Comparison of ENCODE assay signal across 18 mouse cellular contexts in the genomic region with DNA sequence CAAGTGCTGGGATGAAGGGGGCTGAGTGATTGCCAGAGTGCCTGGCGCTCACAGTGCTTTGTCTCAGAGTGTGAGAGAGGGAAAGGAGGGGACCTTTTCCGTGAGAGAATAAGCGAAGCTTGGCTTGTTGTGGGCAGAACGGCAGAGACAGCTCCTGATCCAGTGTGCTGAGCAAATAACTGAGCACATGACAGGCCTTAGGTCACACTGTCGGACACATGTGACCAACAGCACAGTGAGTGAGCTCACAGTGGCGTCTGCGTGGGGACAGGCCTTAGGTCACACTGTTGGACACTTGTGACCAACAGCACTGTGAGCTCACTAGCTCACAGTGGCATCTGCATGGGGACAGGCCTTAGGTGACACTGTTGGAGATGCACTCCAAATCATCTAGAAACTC.
DNase-seq lines count a peak whose midpoint lies in the region; ATAC-seq and TF ChIP-seq lines count a peak whose summit lies in the region.
"Had no signal": no experiment of that assay in that cellular context is flagged by ENCODE, and none has a peak within 500 bp of the region (broad histone marks: within the 10 kb centered on the region; RNA-seq: fewer than 3 reads in every experiment).

No protein-coding gene starts in this region.

- no peak overlapping the region for H3K4me3 ChIP-seq in embryonic facial prominence, embryonic 12.5 days
- no peak overlapping the region for H3K4me3 ChIP-seq in embryonic facial prominence, embryonic 10.5 days
- H3K4me3 ChIP-seq in hindbrain, embryonic 13.5 days, result no peak overlapping the region
- H3K4me3 ChIP-seq in hindbrain, embryonic 11.5 days (ENCODE audit: low read depth, low read length), result no peak overlapping the region
- H3K4me3 ChIP-seq in neural tube, embryonic 13.5 days, result no peak overlapping the region
- no peak overlapping the region for H3K4me3 ChIP-seq in neural tube, embryonic 15.5 days (replicated peaks)
- no peak overlapping the region for H3K4me3 ChIP-seq in thymus, adult 2 months (ENCODE audit: control insufficient read depth, insufficient read depth, low read length)

- ATAC-seq in embryonic facial prominence, embryonic 12.5 days (ENCODE audit: insufficient number of reproducible peaks, insufficient read depth, low FRiP score, low TSS enrichment), result no peak
- no peak for ATAC-seq in hindbrain, embryonic 13.5 days (ENCODE audit: low FRiP score)
- ATAC-seq in hindbrain, embryonic 11.5 days (ENCODE audit: low FRiP score), result no peak
- no peak for ATAC-seq in neural tube, embryonic 13.5 days (ENCODE audit: low read depth)
- ATAC-seq in neural tube, embryonic 15.5 days (ENCODE audit: low FRiP score), result no peak
- ATAC-seq in inflammation-experienced regulatory T-cells, adult 6 months, result no peak
- ATAC-seq: CD4-positive, CD25-positive, alpha-beta regulatory T cell, adult 4 months had no signal

- H3K9ac ChIP-seq in embryonic facial prominence, embryonic 12.5 days, result no peak overlapping the region
- no peak overlapping the region for H3K9ac ChIP-seq in hindbrain, embryonic 13.5 days
- no peak overlapping the region for H3K9ac ChIP-seq in hindbrain, embryonic 11.5 days (ENCODE audit: low read depth, low read length)
- H3K9ac ChIP-seq in neural tube, embryonic 13.5 days, result peak overlapping the region; percentile 27; the same call in 1 of the 2 replicates
- no peak overlapping the region for H3K9ac ChIP-seq in neural tube, embryonic 15.5 days (replicated peaks)

- no peak for TF ChIP-seq POLR2A in thymus, adult 2 months (IDR thresholded peaks at IDR 0.05; ENCODE audit: control insufficient read depth, extremely low read depth, insufficient read depth, low read length, poor library complexity)

- no peak overlapping the region for H3K27ac ChIP-seq in embryonic facial prominence, embryonic 12.5 days
- H3K27ac ChIP-seq in embryonic facial prominence, embryonic 10.5 days (replicated peaks), result no peak overlapping the region
- H3K27ac ChIP-seq in hindbrain, embryonic 13.5 days, result 0 out of 2 replicates have a peak overlapping the region, but pooled peaks have one; percentile 15
- no peak overlapping the region for H3K27ac ChIP-seq in hindbrain, embryonic 11.5 days (ENCODE audit: low read depth, low read length)
- H3K27ac ChIP-seq in neural tube, embryonic 13.5 days (replicated peaks), result no peak overlapping the region
- H3K27ac ChIP-seq in neural tube, embryonic 15.5 days (replicated peaks), result no peak overlapping the region
- no peak overlapping the region for H3K27ac ChIP-seq in thymus, adult 2 months (ENCODE audit: control insufficient read depth, insufficient read depth, low read length)

- H3K36me3 ChIP-seq in embryonic facial prominence, embryonic 12.5 days, result peaks cover 53% of the 10 kb centered on the region
- peaks cover 56% of the 10 kb centered on the region for H3K36me3 ChIP-seq in embryonic facial prominence, embryonic 10.5 days (replicated peaks)
- peaks cover 48% of the 10 kb centered on the region for H3K36me3 ChIP-seq in hindbrain, embryonic 13.5 days
- H3K36me3 ChIP-seq in hindbrain, embryonic 11.5 days (ENCODE audit: control insufficient read depth, insufficient read depth, low read length), result peaks cover 20% of the 10 kb centered on the region; the same call in 1 of the 2 replicates
- peaks cover 54% of the 10 kb centered on the region for H3K36me3 ChIP-seq in neural tube, embryonic 13.5 days
- peaks cover 41% of the 10 kb centered on the region for H3K36me3 ChIP-seq in neural tube, embryonic 15.5 days
- peaks cover 36% of the 10 kb centered on the region for H3K36me3 ChIP-seq in thymus, adult 2 months (ENCODE audit: control insufficient read depth, insufficient read depth, low read length)

- 84% methylated on average over 7 of the region's 7 CpGs for WGBS in embryonic facial prominence, embryonic 12.5 days
- 79% methylated on average over 7 of the region's 7 CpGs for WGBS in embryonic facial prominence, embryonic 10.5 days
- WGBS in hindbrain, embryonic 13.5 days, result 63% methylated on average over 7 of the region's 7 CpGs
- WGBS in hindbrain, embryonic 11.5 days, result 81% methylated on average over 7 of the region's 7 CpGs
- WGBS in neural tube, embryonic 13.5 days, result 69% methylated on average over 7 of the region's 7 CpGs
- 68% methylated on average over 7 of the region's 7 CpGs for whole genome bisulfite sequencing in neural tube, embryonic 15.5 days
- 93% methylated on average over 7 of the region's 7 CpGs for WGBS in thymus, adult 2 months

- H3K4me2 ChIP-seq in embryonic facial prominence, embryonic 12.5 days (replicated peaks), result 0 out of 2 replicates have a peak overlapping the region, but pooled peaks have one; percentile 3
- H3K4me2 ChIP-seq in hindbrain, embryonic 13.5 days, result peak overlapping the region; percentile 69
- H3K4me2 ChIP-seq in hindbrain, embryonic 11.5 days (replicated peaks; ENCODE audit: low read depth, low read length), result no peak overlapping the region
- H3K4me2 ChIP-seq in neural tube, embryonic 13.5 days, result peak overlapping the region; percentile 70; the same call in 1 of the 2 replicates
- H3K4me2 ChIP-seq in neural tube, embryonic 15.5 days, result no peak overlapping the region
- H3K4me2 ChIP-seq: midbrain, embryonic 11.5 days had no signal

- no peaks in the 10 kb centered on the region for H3K27me3 ChIP-seq in embryonic facial prominence, embryonic 12.5 days
- H3K27me3 ChIP-seq in embryonic facial prominence, embryonic 10.5 days (replicated peaks; ENCODE audit: low read depth, poor library complexity, severe bottlenecking), result no peaks in the 10 kb centered on the region
- H3K27me3 ChIP-seq in hindbrain, embryonic 13.5 days, result no peaks in the 10 kb centered on the region
- no peaks in the 10 kb centered on the region for H3K27me3 ChIP-seq in hindbrain, embryonic 11.5 days (ENCODE audit: control insufficient read depth, insufficient read depth, low read length)
- H3K27me3 ChIP-seq in neural tube, embryonic 13.5 days, result no peaks in the 10 kb centered on the region
- H3K27me3 ChIP-seq in neural tube, embryonic 15.5 days (replicated peaks), result no peaks in the 10 kb centered on the region
- H3K27me3 ChIP-seq in thymus, adult 2 months (ENCODE audit: control insufficient read depth, insufficient read depth, low read length), result no peaks in the 10 kb centered on the region

- TF ChIP-seq CTCF in thymus, adult 2 months (IDR thresholded peaks at IDR 0.05; ENCODE audit: borderline replicate concordance, control insufficient read depth, extremely low read depth, insufficient read depth, low read length, poor library complexity), result no peak

- H3K4me1 ChIP-seq in embryonic facial prominence, embryonic 12.5 days, result peaks cover 35% of the 10 kb centered on the region
- peaks cover 57% of the 10 kb centered on the region for H3K4me1 ChIP-seq in embryonic facial prominence, embryonic 10.5 days
- H3K4me1 ChIP-seq in hindbrain, embryonic 13.5 days (replicated peaks), result peaks cover 52% of the 10 kb centered on the region
- H3K4me1 ChIP-seq in hindbrain, embryonic 11.5 days (replicated peaks; ENCODE audit: control insufficient read depth, insufficient read depth, low read length), result no peaks in the 10 kb centered on the region
- H3K4me1 ChIP-seq in neural tube, embryonic 13.5 days (replicated peaks), result peaks cover 55% of the 10 kb centered on the region
- H3K4me1 ChIP-seq in neural tube, embryonic 15.5 days, result peaks cover 39% of the 10 kb centered on the region
- peaks cover 23% of the 10 kb centered on the region for H3K4me1 ChIP-seq in thymus, adult 2 months (replicated peaks; ENCODE audit: control insufficient read depth, insufficient read depth, low read length)

- no peak for DNase-seq in embryonic facial prominence, embryonic 10.5 days (ENCODE audit: low spot score)
- no peak for DNase-seq in hindbrain, embryonic 11.5 days (ENCODE audit: low spot score)
- DNase-seq in thymus, adult 2 months, result no peak
- DNase-seq: cerebellum, adult 9-11 months; gastrocnemius, postnatal 10 days; heart, adult 18-20 months; heart, postnatal 10 days; kidney, adult 2 months; kidney, postnatal 25 days; lung, adult 18-20 months; spleen, adult 18-20 months had no signal

- H3K9me3 ChIP-seq in embryonic facial prominence, embryonic 12.5 days, result no peaks in the 10 kb centered on the region
- no peaks in the 10 kb centered on the region for H3K9me3 ChIP-seq in embryonic facial prominence, embryonic 10.5 days
- no peaks in the 10 kb centered on the region for H3K9me3 ChIP-seq in hindbrain, embryonic 13.5 days
- H3K9me3 ChIP-seq in hindbrain, embryonic 11.5 days (ENCODE audit: control insufficient read depth, low read length), result no peaks in the 10 kb centered on the region
- no peaks in the 10 kb centered on the region for H3K9me3 ChIP-seq in neural tube, embryonic 13.5 days
- H3K9me3 ChIP-seq in neural tube, embryonic 15.5 days (replicated peaks), result no peaks in the 10 kb centered on the region

Comparison
In these comparisons a context has a peak if more than half of its experiments do, and no peak if none do; other contexts are left out.
1. H3K4me2 ChIP-seq: peak in embryonic facial prominence, embryonic 12.5 days (single experiment), hindbrain, embryonic 13.5 days (single experiment) and neural tube, embryonic 13.5 days (single experiment); none in hindbrain, embryonic 11.5 days (single experiment) and neural tube, embryonic 15.5 days (single experiment).